Mouse (Mus musculus) cerebellum, adult 2 months (tissue): ENCODE data around the gene Aprt.

Experiments
- CTCF ChIP-seq: fragments of 200-500 bp; IDR thresholded peaks from 2 replicates; pipeline ENCODE4 v1.5.1; 2011; ENCODE audit warnings: low read depth, mild to moderate bottlenecking, control low read depth, low read length, moderate library complexity, borderline replicate concordance; ENCODE audit not compliant: insufficient read depth
- POLR2A ChIP-seq: fragments of 200-500 bp; IDR thresholded peaks from 2 replicates; pipeline ENCODE4 v1.6.1; 2011; ENCODE audit warnings: low read length, control low read depth, borderline replicate concordance; ENCODE audit not compliant: insufficient read depth

DNA sequence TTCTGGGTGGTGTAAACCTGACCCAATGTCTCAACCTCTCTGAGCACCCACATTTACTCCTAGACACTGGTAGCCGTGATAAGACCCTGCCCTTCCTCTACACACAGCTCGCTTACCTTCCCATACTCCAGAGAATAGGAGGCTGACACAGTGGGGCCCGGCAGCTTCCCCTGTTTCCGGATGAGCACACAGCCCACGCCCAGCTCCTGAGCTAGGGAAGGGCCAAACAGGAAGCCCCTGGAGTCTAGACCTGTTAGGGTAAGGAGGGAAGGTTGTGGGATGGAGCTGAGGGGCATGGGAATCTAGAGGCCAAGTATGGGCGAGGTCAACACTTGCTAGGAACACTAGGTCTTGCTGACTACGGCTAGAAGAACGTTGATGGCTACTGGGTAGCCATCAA is 1.4 kb downstream of the Aprt start:
- TF ChIP-seq CTCF (no peak), POLR2A (no peak)
